Mouse (Mus musculus): ENCODE data around the gene Slc6a13. TPM values are rescaled to one million over a fixed set of nuclear protein-coding genes. Genes with fewer than 3 reads are reported as not detected.

The Slc6a13 gene
- 0.49 TPM for polyA plus RNA-seq (2017; shearing (Covaris generic))

DNA sequence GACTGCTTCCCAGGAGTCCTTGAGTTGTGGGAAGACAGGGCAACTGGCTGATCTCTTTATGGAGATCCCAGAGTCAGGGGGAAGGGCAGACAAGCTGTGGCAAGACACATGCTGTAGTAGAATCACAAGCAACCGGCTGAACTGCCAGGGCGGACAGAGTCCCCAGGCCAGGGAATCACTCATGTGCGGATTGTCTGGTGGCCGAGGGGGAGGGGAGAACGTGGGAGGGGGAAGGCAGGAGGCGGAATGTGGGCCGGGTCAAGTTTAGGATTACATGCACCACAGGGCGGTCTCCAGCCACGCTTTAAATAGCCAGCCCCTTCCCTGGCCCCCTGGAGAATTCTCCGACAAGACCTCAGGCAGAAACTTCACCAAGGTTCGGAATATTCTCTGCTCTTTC lies at the start of gene Slc6a13:
TSS of gene Slc6a13 (plus strand) at position 274 of the 400 bp plus-strand sequence.

DNA sequence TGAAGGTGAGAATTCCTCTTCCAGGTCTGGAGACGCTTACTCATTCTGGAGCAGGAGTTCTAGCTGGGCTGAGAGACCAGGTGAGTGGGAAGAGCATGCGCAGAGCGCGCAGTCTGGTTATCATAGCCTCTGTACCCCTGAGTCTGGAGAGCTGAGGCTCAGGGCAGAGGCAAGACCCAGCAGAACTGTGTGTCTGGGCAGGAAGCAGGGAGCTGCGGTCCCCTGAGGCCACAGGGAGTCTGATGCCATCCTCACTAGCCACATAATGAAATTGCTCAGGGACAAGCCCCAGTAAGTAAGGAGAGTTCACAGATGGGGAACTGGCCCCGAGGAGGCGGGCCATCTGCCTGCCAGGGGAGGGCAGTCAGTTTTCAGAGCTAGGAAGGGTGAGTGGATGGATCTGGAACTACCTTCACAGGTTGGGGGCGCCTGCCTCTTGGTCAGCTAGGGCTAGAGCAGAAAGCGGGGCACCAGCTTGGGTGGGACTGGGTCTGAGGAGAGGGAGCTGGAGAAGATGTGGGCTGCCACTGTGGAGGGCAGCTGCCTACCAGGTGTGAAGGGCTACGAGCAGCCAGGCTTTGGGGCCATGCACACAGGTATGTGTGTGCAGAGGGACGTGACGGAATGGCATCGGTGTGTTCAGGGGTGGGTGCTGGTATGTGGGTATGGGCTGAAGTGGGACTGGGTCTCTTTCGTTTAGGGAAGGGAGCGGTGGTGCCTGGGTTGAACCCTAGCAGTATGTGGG lies 43.2 kb downstream of the Slc6a13 start, which contains the start of gene Slc6a12:
TSS of gene Slc6a12 (plus strand) at position 51 of the 745 bp plus-strand sequence.

Other genes starting within 250 kb of the Slc6a13 start
- 5.5 TPM for gene Mical3, start 169.2 kb upstream of the Slc6a13 start, polyA plus RNA-seq (2017; shearing (Covaris generic))
- gene Pex26, start 116.6 kb upstream of the Slc6a13 start, polyA plus RNA-seq (2017; shearing (Covaris generic)) = 11.7 TPM
- gene Tuba8, start 89.5 kb upstream of the Slc6a13 start, polyA plus RNA-seq (2017; shearing (Covaris generic)) = 0.55 TPM
- gene Usp18, start 54.3 kb upstream of the Slc6a13 start, polyA plus RNA-seq (2017; shearing (Covaris generic)) = 167 TPM
- not detected for gene Slc6a12, start 42.8 kb downstream of the Slc6a13 start, polyA plus RNA-seq (2017; shearing (Covaris generic))
- not detected for gene Iqsec3, start 173.5 kb downstream of the Slc6a13 start, polyA plus RNA-seq (2017; shearing (Covaris generic))